Mouse (Mus musculus) cortical plate, adult 2 months (tissue): Measurements from ENCODE around the gene Map3k14.

Experiments used
- CTCF ChIP-seq: fragments of 200-500 bp; IDR thresholded peaks from 2 replicates; pipeline ENCODE4 v1.5.1; 2011; ENCODE audit warnings: mild to moderate bottlenecking, control low read depth, low read length; ENCODE audit not compliant: insufficient read depth; ENCODE audit errors: extremely low read depth
- POLR2A ChIP-seq: fragments of 200-500 bp; IDR thresholded peaks from 2 replicates; pipeline ENCODE4 v1.6.1; 2011; ENCODE audit warnings: mild to moderate bottlenecking, low read length, control low read depth; ENCODE audit not compliant: insufficient read depth; ENCODE audit errors: extremely low read depth

GRCm38 (mm10) chr11:103285276-103285675 is 18.0 kb upstream of the Map3k14 start:
- no peak for TF ChIP-seq CTCF
- no peak for TF ChIP-seq POLR2A
